Mouse (Mus musculus) retina, adult 2 months (tissue): Measurements from ENCODE around the gene Manf.

Experiments used
- DNase-seq: peaks from one replicate; pipeline ENCODE4 v3.0.0-alpha.2; 2012; ENCODE audit warnings: low read depth, low spot score

The Manf gene

DNA sequence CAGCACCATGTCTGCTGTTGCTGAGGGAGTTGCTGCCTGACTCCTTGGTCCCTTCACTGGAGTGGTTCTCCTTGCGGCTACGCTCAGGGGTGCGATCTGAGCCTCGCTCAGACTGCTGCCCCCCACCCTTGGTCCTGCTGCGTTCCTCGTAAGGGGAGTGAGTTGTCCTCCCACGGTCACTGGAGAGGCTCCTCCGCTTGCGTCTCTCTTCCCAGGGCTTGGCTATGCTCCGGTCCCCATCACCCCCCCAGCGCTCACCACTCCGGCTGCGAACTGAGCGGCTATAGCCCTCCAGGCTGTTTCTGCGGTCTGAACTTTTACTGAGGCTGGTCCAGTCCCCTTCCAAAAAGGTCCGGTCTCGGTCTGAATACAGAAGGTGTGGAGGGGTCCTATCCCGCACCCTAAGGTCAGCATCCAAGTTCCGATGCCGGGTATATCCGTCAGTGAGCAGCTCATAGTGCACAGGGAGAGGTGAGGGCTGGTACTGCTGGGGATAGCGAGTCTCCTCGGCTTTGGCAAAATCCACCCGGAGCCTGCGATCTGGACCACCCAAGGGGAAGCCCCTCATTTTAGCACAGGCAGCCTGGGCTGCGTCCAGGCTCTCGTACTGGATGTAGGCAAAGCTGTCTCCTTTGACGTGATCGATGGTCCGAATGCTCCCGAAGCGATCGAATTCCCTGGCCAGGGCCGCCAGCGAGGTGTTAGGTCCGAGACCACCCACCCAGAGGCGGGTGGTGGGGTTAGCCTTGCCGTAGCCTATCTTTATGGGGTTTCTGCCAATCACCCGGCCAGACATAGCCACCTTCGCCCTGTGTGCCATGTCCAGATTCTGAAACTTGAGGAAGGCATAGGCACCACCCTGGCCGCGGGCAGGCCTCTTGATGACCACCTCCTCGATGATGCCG is 6.5 kb downstream of the Manf start:
- no peak for DNase-seq

DNA sequence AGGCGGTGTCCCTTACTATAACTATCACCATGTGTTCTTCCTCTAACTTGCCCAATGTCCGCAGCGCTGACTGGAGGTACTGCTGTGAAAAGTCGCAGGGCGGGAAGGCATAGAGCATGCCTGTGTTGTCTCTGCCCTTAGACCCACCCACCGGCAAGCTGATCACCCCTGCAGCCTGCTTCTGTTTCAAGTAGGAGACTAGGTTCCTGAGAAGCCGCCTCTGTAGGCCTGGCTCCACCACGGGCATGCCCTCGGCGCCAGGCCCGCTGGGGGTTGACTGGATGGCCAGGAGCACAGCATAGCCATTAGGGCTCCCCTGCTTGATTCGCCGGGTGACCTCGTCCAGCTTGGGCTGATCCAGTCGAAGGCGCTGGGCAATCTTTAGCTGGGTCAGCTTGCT is 7.5 kb downstream of the Manf start:
- no peak for DNase-seq

DNA sequence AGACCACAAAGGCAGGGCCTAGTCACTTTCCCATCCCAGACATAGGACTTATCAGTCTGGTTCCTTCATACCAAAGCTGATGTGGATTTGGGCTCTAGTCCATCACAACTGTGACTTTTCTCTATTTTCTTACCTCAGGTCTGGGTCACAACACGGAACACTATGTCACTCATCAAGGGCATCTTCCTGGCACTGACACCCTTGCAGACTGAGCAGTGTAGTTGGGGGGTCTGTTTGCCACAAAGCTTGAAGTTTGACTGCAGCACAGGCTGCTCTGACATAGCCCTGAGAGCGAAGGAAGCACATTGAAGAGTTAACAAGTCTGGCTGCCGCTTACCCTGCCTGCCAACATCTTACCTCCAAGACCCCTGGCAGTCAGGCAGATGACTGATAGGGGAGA is 8.7 kb downstream of the Manf start:
- DNase-seq, result no peak

GRCm38 (mm10) chr9:106882176-106882575 is 9.6 kb downstream of the Manf start:
- no peak for DNase-seq

DNA sequence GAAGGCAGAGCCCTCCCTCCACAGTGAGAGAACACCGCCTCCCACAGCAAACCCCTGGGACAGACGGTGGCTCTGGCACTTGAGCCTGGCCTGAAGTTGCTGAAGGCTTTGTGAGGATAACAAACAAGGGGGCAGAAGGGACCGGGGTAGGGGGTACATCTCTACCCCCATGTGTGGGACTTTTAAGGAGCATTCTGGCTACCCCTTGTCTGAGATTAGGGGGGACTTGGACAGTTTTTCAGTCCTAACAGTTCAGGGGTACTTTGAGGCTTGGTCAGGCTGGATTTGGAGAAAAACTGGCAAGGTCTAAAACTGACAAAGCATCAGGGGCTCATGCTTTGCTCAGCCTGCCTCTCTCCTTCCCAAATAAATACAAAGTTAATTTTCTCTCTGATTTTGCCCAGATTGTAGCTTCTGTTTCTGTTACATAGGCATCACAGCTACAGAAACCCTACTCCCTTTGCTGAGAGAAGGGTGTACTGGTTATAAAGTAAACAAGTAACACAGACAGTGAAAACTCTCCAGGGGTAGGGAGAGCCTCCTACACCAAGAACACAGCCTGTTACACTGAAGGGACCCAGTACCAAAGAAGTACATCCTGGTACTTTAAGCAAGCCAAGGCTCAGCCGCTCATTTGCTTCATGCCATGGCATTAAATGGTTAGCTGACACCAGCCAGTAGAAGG is 10.6 kb downstream of the Manf start:
- no peak for DNase-seq

DNA sequence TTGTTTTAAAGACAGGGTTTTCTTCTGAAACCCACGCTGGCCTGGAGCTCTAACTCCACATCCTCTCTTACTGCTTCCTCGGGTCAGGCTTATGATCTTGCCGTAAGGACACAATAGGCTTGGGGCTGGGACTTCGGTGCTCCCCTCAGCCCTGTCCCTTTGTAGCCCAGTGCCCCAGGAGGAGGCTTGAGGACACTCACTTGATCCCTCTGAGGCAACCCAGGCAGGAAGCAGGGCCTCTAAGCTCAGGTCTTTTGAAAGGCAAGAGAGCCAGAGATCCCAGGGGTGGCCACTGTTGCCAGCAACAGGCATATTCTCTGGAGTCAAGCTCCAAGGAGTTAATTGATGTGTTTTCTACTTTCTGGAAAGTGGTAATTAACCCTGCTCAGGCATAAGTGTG is 12.3 kb downstream of the Manf start:
- no peak for DNase-seq

DNA sequence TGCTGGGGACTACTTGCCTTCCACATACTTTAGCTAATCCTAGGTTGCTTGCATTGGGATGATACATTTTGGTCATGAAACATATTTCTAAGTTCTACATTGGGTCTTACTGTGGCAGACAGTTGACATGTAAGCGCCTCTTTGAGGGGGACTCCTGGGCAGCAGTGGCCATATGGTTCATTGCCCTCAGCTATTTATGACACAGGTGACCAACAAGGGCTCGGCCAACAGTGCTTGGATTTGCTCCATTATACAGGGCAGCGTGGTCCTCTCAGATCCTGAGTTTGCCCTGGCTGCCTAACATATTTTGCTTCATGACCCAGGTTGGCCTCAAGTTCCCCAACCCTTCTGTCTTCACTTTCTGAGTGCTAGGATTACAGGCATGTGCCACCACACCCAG is 15.1 kb downstream of the Manf start:
- no peak for DNase-seq

GRCm38 (mm10) chr9:106874216-106874615 is 17.6 kb downstream of the Manf start:
- no peak for DNase-seq

DNA sequence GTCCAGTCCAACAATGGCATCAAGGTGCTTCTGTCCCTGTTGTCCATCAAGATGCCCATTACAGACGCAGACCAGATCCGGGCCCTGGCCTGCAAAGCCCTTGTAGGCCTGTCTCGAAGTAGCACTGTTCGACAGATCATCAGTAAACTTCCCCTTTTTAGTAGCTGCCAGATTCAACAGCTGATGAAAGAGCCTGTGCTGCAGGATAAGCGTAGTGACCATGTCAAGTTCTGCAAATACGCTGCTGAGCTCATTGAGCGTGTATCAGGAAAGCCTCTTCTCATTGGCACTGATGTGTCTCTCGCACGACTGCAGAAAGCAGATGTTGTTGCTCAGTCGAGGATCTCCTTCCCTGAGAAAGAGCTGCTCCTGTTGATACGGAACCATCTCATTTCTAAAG is 33.7 kb downstream of the Manf start:
- no peak for DNase-seq

DNA sequence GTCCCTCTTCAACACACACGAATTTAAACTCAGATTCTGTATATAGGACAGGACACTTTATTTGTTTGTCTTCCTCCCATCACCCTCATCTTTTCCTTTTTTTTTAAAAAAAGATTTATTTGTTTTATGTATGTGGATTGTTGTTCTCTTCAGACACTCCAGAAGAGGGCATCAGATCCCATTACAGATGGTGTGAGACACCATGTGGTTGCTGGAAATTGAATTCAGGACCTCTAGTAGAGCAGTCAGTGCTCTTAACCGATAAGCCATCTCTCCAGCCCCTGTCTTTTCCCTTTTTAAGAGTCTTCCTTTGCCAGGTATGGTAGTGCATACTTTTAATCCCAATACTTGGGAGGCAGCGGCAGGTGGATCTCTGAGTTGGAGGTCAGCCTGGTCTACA is 35.1 kb downstream of the Manf start:
- DNase-seq, result no peak

DNA sequence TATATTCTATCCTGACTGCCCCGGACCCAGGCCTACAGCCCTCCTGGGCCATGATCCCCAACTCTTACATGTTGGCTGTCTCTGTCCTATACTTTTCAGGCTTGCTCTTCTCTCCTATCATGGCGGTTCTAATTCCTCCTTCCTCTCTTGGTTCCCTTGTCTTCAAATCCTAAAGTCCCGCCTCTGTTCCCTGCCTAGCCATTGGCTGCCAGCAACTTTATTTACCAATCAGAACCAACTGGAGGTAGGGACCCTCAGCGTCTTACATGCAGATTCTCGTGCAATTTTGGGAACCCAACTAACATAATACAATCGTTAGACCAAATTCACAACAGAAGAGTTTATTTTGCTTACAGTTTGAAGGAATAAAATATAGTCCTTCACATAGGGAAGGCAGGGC is 49.0 kb downstream of the Manf start:
- no peak for DNase-seq

DNA sequence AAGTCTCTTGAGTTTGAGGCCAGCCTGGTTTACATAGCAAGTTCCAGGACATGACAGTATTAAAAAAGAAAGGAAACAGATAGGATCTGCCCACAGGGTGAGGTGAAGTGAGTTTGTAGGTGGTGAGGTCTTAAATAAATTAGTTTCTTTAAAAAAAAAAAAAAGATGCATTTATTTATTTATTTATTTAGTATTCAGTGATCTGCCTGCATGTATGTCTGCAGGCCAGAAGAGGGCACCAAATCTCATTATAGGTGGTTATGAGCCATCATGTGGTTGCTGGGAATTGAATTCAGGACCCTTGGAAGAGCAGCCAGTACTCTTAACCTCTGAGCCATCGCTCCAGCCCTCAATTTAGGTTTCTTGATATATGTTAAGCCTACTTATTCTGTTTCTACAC is 51.2 kb downstream of the Manf start:
- no peak for DNase-seq

- no peak for DNase-seq
Measured at GRCm38 (mm10) chr9:106822381-106823104, 69.2 kb downstream of the Manf start.

DNA sequence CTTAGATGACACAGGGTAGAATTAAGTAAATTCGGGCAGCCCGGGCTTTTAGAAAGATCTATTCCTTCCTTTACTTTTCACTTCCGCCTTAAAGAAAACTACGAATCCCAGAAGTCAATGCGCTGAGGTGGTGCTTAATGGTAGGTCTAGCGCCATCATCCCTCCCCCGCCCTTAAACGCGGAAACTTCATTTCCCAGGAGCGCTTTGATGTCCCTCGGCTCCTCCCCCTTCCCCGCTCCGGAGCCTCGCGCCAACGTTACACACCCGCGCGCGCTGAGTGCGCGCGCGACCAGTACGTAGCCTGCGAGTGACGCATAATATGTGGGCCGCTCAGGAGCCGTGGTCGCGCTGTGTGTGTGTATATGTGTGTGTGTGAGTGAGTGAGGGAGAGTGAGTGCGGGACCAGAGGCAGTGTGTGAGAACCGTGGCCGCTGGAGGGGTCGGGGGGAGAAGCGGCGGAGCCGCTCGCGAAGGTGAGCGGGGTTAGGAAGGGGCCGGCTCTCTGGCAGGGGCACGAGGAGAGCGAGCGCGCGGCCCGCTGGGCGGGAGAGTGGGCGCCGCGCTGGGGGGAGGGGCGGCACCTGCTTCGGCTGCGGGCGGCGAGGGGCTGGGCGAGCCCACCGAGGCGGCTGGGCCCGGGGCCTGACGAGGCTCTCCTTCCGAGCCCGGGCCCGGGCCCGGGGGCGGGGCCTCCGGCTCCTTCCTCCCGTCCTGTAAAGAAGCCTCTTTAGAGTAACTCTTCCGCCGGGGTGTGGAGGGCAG is 70.0 kb downstream of the Manf start, which contains the start of gene Dcaf1:
Gene Dcaf1 (plus strand): TSS at position 257 of the 763 bp plus-strand sequence.
- DNase-seq, result peak; percentile 97

GRCm38 (mm10) chr9:106821050-106821617 is 70.6 kb downstream of the Manf start:
- no peak for DNase-seq

GRCm38 (mm10) chr9:106819201-106819600 is 72.6 kb downstream of the Manf start:
- no peak for DNase-seq

GRCm38 (mm10) chr9:106818191-106818590 is 73.6 kb downstream of the Manf start:
- no peak for DNase-seq

DNA sequence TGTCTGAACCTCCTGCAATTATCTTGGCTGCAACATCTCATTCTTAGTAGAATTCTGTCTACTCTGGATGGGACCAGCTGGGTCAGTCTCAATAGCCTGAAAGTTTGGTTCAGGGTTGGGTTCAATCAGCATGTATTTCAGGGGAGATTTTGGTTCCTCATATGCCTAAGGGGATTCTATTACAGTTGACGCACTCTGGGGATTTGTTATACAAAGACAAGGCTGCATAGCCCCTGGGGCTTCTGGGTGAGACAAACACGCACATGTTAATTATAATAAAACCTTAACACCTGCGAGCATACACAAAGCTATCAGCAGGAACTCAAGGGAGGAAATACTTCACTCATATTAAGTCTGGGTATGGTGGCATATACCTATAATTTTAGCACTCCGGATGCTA is 85.3 kb downstream of the Manf start:
- no peak for DNase-seq

DNA sequence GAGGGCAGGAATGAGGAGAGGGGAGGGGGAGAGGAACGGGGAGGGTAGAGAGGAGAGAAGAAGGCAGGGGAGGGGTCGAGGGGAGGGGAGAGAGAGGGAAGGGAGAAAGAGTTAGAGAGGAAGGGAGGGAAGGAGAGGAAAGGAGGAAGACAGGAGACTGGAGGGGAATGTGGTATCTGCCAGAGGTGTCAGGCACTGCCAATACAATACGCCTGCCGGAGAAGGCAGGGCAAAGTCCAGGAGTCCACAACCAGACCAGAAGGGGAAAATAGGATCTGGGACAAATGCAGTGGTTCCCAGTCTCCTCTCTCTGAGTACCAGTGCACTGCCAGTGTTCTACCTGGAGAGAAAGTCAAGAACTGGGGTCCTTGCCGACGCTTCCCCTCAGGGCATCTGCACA is 100.9 kb downstream of the Manf start:
- no peak for DNase-seq

DNA sequence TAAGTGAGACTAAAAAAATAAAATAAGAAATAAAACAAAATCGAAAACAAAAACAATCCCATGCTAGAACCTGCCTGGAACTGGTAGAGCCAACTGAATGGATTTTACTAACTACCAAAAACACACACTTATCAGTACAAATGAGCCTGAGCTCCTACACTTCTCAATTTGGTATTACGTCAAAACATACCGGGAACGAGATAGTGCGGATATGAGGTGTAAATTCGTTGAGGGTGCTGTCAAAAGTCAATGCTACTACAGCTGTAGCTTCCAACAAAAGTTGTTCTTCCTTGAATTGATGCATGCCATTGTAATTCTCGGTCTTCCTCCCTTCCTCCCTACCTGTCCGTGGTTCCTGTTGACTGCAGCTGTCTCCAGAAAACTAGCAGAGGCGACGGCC is 102.4 kb downstream of the Manf start:
- no peak for DNase-seq

DNA sequence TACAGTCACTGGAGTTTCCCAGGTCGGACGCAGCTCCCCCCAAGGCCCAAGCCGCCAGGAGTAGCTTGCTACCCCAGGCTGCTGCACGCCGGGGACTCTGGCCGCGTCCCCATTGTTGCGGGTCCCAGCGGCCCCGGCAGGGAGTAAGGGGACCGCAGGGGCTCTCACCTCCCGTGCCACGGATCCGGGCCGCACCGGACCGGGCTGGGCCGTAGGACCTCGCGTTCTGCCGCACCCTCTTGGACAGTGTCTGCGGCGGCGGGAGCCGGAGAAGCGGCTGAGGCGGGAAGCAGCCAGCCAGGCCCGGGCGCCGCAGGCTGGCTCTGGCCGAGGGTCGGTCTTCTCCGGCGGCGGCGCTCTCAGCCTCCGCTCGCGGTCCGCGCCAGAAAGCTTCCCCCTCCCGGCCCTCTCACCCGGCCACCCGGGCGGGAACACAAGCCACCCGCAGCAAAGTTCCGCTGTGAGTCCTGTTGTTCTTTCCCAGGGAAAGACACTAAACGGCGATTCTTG is 102.9 kb downstream of the Manf start, which contains the start of gene Rad54l2:
Gene Rad54l2 (minus strand): TSS at position 383 of the 510 bp plus-strand sequence.
- DNase-seq, result peak; percentile 69
